Mouse (Mus musculus) MEL (cell line): ENCODE results near the gene Psmb5. TPM values are rescaled to one million over a fixed set of nuclear protein-coding genes. Genes with fewer than 3 reads are reported as not detected.
A peak's percentile ranks its signal among the peaks of the same experiment; 100 is the strongest.

Source experiments
- DNase-seq: peaks from one replicate; pipeline ENCODE4 v3.0.0; 2011; ENCODE audit warnings: low read depth, low spot score
- H3K27ac ChIP-seq: 2 replicates; pipeline ENCODE4 v1.5.1; 2012; ENCODE audit warnings: low read depth, mild to moderate bottlenecking, control low read depth, low read length, moderate library complexity; ENCODE audit not compliant: control insufficient read depth
- H3K27me3 ChIP-seq, 2 experiments: fragments of 150-350 bp in 1 of 2; sonication (generic) in 1 of 2; 2 replicates each; pipeline ENCODE4 v1.6.1; 2012; ENCODE audit warnings: low read length in 2 of 2, mild to moderate bottlenecking in 2 of 2, improper control_type of control experiment in 1 of 2, moderate library complexity in 1 of 2; ENCODE audit not compliant: insufficient read depth in 2 of 2, control insufficient read depth in 1 of 2
- H3K36me3 ChIP-seq, 2 experiments: 2 replicates each; pipeline ENCODE4 v1.6.1; 2012 to 2014; ENCODE audit warnings: low read length in 2 of 2, improper control_type of control experiment in 1 of 2, inconsistent platforms in 1 of 2, mild to moderate bottlenecking in 1 of 2; ENCODE audit not compliant: insufficient read depth in 2 of 2, control insufficient read depth in 1 of 2
- H3K4me1 ChIP-seq, 2 experiments: fragments of 150-350 bp in 1 of 2; sonication (generic) in 1 of 2; 2 replicates each; pipeline ENCODE4 v1.6.1; 2012; ENCODE audit warnings: low read length in 2 of 2, improper control_type of control experiment in 1 of 2, mild to moderate bottlenecking in 1 of 2; ENCODE audit not compliant: insufficient read depth in 2 of 2, control insufficient read depth in 1 of 2
- H3K4me3 ChIP-seq, 2 experiments: fragments of 150-350 bp in 1 of 2; sonication (generic) in 1 of 2; 2 replicates each; pipeline ENCODE4 v1.5.1; 2012; ENCODE audit warnings: low read depth in 2 of 2, low read length in 2 of 2, mild to moderate bottlenecking in 2 of 2, moderate library complexity in 2 of 2, control low read depth in 1 of 2, improper control_type of control experiment in 1 of 2; ENCODE audit not compliant: control insufficient read depth in 1 of 2, insufficient read depth in 1 of 2
- H3K79me2 ChIP-seq: 2 replicates; pipeline ENCODE4 v1.6.1; 2012; ENCODE audit warnings: mild to moderate bottlenecking, low read length, moderate library complexity; ENCODE audit not compliant: control insufficient read depth, poor library complexity, insufficient read depth
- H3K9ac ChIP-seq: 2 replicates; pipeline ENCODE4 v1.6.1; 2012; ENCODE audit warnings: low read depth, mild to moderate bottlenecking, control low read depth, low read length, moderate library complexity; ENCODE audit not compliant: control insufficient read depth, poor library complexity, severe bottlenecking
- H3K9me3 ChIP-seq: fragments of 150-350 bp; sonication (generic); replicated peaks from 2 replicates; pipeline ENCODE4 v1.6.1; 2012; ENCODE audit warnings: mild to moderate bottlenecking, low read length, improper control_type of control experiment, moderate library complexity; ENCODE audit not compliant: insufficient read depth
- BHLHE40 ChIP-seq: IDR thresholded peaks from 2 replicates; pipeline ENCODE4 v1.6.1; 2012; ENCODE audit warnings: low read depth, mild to moderate bottlenecking, inconsistent platforms, low read length, improper control_type of control experiment, borderline replicate concordance
- CHD1 ChIP-seq: IDR thresholded peaks from 2 replicates; pipeline ENCODE4 v1.6.1; 2012; ENCODE audit warnings: low read depth, mild to moderate bottlenecking, inconsistent platforms, low read length, improper control_type of control experiment
- CHD2 ChIP-seq: IDR thresholded peaks from 2 replicates; pipeline ENCODE4 v1.6.1; 2011; ENCODE audit warnings: low read length, improper control_type of control experiment
- CTCF ChIP-seq, 3 experiments: IDR thresholded peaks in 2 of 3; conservative IDR thresholded peaks in 1 of 3; 2 replicates each; pipeline ENCODE4 v1.5.1; 2011 to 2012; ENCODE audit warnings: low read length in 3 of 3, low read depth in 2 of 3, mild to moderate bottlenecking in 2 of 3, improper control_type of control experiment in 1 of 3, inconsistent platforms in 1 of 3, mixed read lengths in 1 of 3, moderate library complexity in 1 of 3; ENCODE audit not compliant: control insufficient read depth in 1 of 3, insufficient read depth in 1 of 3, poor library complexity in 1 of 3, severe bottlenecking in 1 of 3
- ELF1 ChIP-seq: IDR thresholded peaks from 2 replicates; pipeline ENCODE4 v1.6.1; 2014; ENCODE audit warnings: low read depth, mild to moderate bottlenecking, inconsistent platforms, low read length, improper control_type of control experiment, moderate library complexity
- EP300 ChIP-seq, 2 experiments: IDR thresholded peaks; 2 replicates each; pipeline ENCODE4 v1.6.1; 2011; ENCODE audit warnings: improper control_type of control experiment in 2 of 2, low read length in 2 of 2, low read depth in 1 of 2, mild to moderate bottlenecking in 1 of 2
- ETS1 ChIP-seq: IDR thresholded peaks from 2 replicates; pipeline ENCODE4 v1.6.1; 2012; ENCODE audit warnings: low read depth, mild to moderate bottlenecking, inconsistent platforms, low read length, improper control_type of control experiment, moderate library complexity
- GABPA ChIP-seq: IDR thresholded peaks from 2 replicates; pipeline ENCODE4 v1.6.1; 2012; ENCODE audit warnings: low read depth, mild to moderate bottlenecking, inconsistent platforms, low read length, improper control_type of control experiment, moderate library complexity
- GATA1 ChIP-seq: IDR thresholded peaks from 2 replicates; pipeline ENCODE4 v1.6.1; 2011; ENCODE audit warnings: low read depth, low read length, improper control_type of control experiment
- HCFC1 ChIP-seq: IDR thresholded peaks from 2 replicates; pipeline ENCODE4 v1.6.1; 2012; ENCODE audit warnings: low read depth, mild to moderate bottlenecking, inconsistent platforms, low read length, improper control_type of control experiment, moderate library complexity
- JUND ChIP-seq: IDR thresholded peaks from 2 replicates; pipeline ENCODE4 v1.6.1; 2011; ENCODE audit warnings: low read depth, mild to moderate bottlenecking, improper control_type of control experiment, low read length
- KAT2A ChIP-seq: conservative IDR thresholded peaks from 2 replicates; pipeline ENCODE4 v1.6.1; 2012; ENCODE audit warnings: low read depth, low read length, improper control_type of control experiment, inconsistent platforms
- MAFK ChIP-seq: IDR thresholded peaks from 2 replicates; pipeline ENCODE4 v1.6.1; 2011; ENCODE audit warnings: low read depth, mild to moderate bottlenecking, low read length, improper control_type of control experiment, borderline replicate concordance
- MAX ChIP-seq: IDR thresholded peaks from 2 replicates; pipeline ENCODE4 v1.6.1; 2011; ENCODE audit warnings: low read length, improper control_type of control experiment
- MAZ ChIP-seq: IDR thresholded peaks from 2 replicates; pipeline ENCODE4 v1.6.1; 2012; ENCODE audit warnings: low read depth, mild to moderate bottlenecking, inconsistent platforms, low read length, improper control_type of control experiment
- MEF2A ChIP-seq: IDR thresholded peaks from 2 replicates; pipeline ENCODE4 v1.6.1; 2014; ENCODE audit warnings: low read depth, mild to moderate bottlenecking, inconsistent platforms, low read length, improper control_type of control experiment; ENCODE audit not compliant: poor library complexity, insufficient replicate concordance, severe bottlenecking; ENCODE audit errors: extremely low read depth
- MXI1 ChIP-seq: IDR thresholded peaks from 2 replicates; pipeline ENCODE4 v1.6.1; 2011; ENCODE audit warnings: mild to moderate bottlenecking, low read depth, low read length, improper control_type of control experiment
- MYB ChIP-seq: IDR thresholded peaks from 2 replicates; pipeline ENCODE4 v1.6.1; 2011; ENCODE audit warnings: mild to moderate bottlenecking, low read depth, low read length, improper control_type of control experiment
- MYC ChIP-seq: IDR thresholded peaks from 2 replicates; pipeline ENCODE4 v1.6.1; 2011; ENCODE audit warnings: low read depth, mild to moderate bottlenecking, low read length, improper control_type of control experiment, moderate library complexity
- NELFE ChIP-seq: IDR thresholded peaks from 2 replicates; pipeline ENCODE4 v1.6.1; 2011; ENCODE audit warnings: low read depth, low read length, improper control_type of control experiment
- NRF1 ChIP-seq: IDR thresholded peaks from 2 replicates; pipeline ENCODE4 v1.6.1; 2014; ENCODE audit warnings: low read depth, mild to moderate bottlenecking, inconsistent platforms, low read length, improper control_type of control experiment, moderate library complexity; ENCODE audit not compliant: poor library complexity, insufficient read depth, severe bottlenecking
- POLR2A ChIP-seq, 2 experiments: IDR thresholded peaks; 2 replicates each; pipeline ENCODE4 v1.6.1; 2011 to 2012; ENCODE audit warnings: low read length in 2 of 2, mild to moderate bottlenecking in 2 of 2, control low read depth in 1 of 2, improper control_type of control experiment in 1 of 2, low read depth in 1 of 2, moderate library complexity in 1 of 2; ENCODE audit not compliant: control insufficient read depth in 1 of 2, insufficient read depth in 1 of 2, poor library complexity in 1 of 2
- POLR2AphosphoS2 ChIP-seq: IDR thresholded peaks from 2 replicates; pipeline ENCODE4 v1.6.1; 2011; ENCODE audit warnings: low read length, improper control_type of control experiment
- POLR2AphosphoS5 ChIP-seq: IDR thresholded peaks from 2 replicates; pipeline ENCODE4 v1.6.1; 2012; ENCODE audit warnings: low read depth, borderline replicate concordance, mild to moderate bottlenecking, inconsistent platforms, low read length, moderate library complexity, mixed read lengths
- RAD21 ChIP-seq: IDR thresholded peaks from 2 replicates; pipeline ENCODE4 v1.6.1; 2011; ENCODE audit warnings: mild to moderate bottlenecking, low read depth, low read length, improper control_type of control experiment
- RCOR1 ChIP-seq: IDR thresholded peaks from 2 replicates; pipeline ENCODE4 v1.6.1; 2012; ENCODE audit warnings: low read depth, mild to moderate bottlenecking, inconsistent platforms, low read length, improper control_type of control experiment
- SIN3A ChIP-seq: IDR thresholded peaks from 2 replicates; pipeline ENCODE4 v1.6.1; 2012; ENCODE audit warnings: low read length, improper control_type of control experiment, inconsistent platforms
- SMC3 ChIP-seq: IDR thresholded peaks from 2 replicates; pipeline ENCODE4 v1.6.1; 2011; ENCODE audit warnings: low read depth, low read length, improper control_type of control experiment
- TAL1 ChIP-seq: IDR thresholded peaks from 2 replicates; pipeline ENCODE4 v1.6.1; 2012; ENCODE audit warnings: mild to moderate bottlenecking, inconsistent platforms, low read length, moderate library complexity, mixed read lengths
- TBP ChIP-seq: IDR thresholded peaks from 2 replicates; pipeline ENCODE4 v1.8.0; 2011; ENCODE audit warnings: low read depth, low read length, improper control_type of control experiment
- UBTF ChIP-seq: IDR thresholded peaks from 2 replicates; pipeline ENCODE4 v1.6.1; 2012; ENCODE audit warnings: low read depth, mild to moderate bottlenecking, inconsistent platforms, low read length, improper control_type of control experiment, moderate library complexity, borderline replicate concordance; ENCODE audit not compliant: insufficient read depth
- USF1 ChIP-seq: IDR thresholded peaks from 2 replicates; pipeline ENCODE4 v1.6.1; 2014; ENCODE audit warnings: low read depth, mild to moderate bottlenecking, inconsistent platforms, low read length, improper control_type of control experiment, moderate library complexity
- USF2 ChIP-seq, 2 experiments: IDR thresholded peaks; 2 replicates each; pipeline ENCODE4 v1.6.1; 2011 to 2012; ENCODE audit warnings: improper control_type of control experiment in 2 of 2, low read length in 2 of 2, borderline replicate concordance in 1 of 2, inconsistent platforms in 1 of 2, low read depth in 1 of 2, mild to moderate bottlenecking in 1 of 2; ENCODE audit not compliant: insufficient read depth in 1 of 2
- ZC3H11A ChIP-seq: IDR thresholded peaks from 2 replicates; pipeline ENCODE4 v1.6.1; 2012; ENCODE audit warnings: low read depth, mild to moderate bottlenecking, inconsistent platforms, low read length, improper control_type of control experiment
- ZKSCAN1 ChIP-seq: IDR thresholded peaks from 2 replicates; pipeline ENCODE4 v1.6.1; 2012; ENCODE audit warnings: low read depth, mild to moderate bottlenecking, inconsistent platforms, low read length, improper control_type of control experiment, moderate library complexity
- ZMIZ1 ChIP-seq: IDR thresholded peaks from 2 replicates; pipeline ENCODE4 v1.6.1; 2012; ENCODE audit warnings: low read depth, mild to moderate bottlenecking, inconsistent platforms, low read length, improper control_type of control experiment, moderate library complexity
- ZNF384 ChIP-seq: IDR thresholded peaks from 2 replicates; pipeline ENCODE4 v1.6.1; 2012; ENCODE audit warnings: low read depth, mild to moderate bottlenecking, inconsistent platforms, low read length, improper control_type of control experiment
- polyA plus RNA-seq, 2 experiments: library from polyadenylated mRNA; stranded (reverse) in 1 of 2; unstranded in 1 of 2; fragments of >175 nt in 1 of 2; fragments of >200 nt in 1 of 2; gene quantifications; 2 replicates each; pipeline versions ENCODE4 v1.2.1 to v1.2.4; 2012; ENCODE audit warnings: low replicate concordance in 2 of 2, low read depth in 1 of 2; ENCODE audit not compliant: insufficient read length in 2 of 2, insufficient read depth in 1 of 2, missing spikeins in 1 of 2
- total RNA-seq: library from RNA; depleted of rRNA; stranded (reverse); fragments of 300-350 nt; gene quantifications from 2 replicates; pipeline ENCODE4 v1.2.3, GENCODE M21; 2012; rRNA removed

Psmb5 gene
- 305 and 327 TPM in 2 replicates for total RNA-seq
- polyA plus RNA-seq = 100 to 1,000 TPM; 318 to 546 TPM

DNA sequence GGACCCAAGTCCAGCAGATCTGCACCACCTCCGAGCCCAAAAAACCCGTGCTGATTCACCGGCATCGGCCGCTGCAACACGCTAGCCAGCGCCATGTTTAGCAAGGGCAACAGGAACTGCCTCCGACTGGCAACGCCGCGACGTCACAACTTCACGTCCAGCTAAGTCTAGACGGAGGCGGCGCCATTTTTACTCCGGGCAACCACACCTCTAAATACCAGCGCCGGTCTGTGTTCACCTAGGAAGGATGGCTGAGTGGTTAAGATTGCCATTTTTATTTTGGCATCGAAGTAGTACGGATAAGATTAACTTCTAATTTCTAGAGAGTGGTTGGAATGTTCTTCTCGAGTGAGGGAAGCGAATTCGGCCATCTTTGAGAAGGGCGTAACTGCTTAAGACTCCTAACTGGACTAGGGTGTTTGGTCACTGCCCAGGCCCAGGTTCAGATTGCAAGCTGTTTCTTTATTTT is at the start of gene Psmb5:
Gene Psmb5, minus strand, starts transcription at position 126 of the 469 bp plus-strand sequence.
- peak; percentile 95 for DNase-seq
- Histone ChIP-seq H3K27me3 (no peaks in the 10 kb centered on the region), H3K36me3 (peaks cover 0 to 8% of the 10 kb centered on the region in 2 experiments; a peak in 2 of 4 replicates), H3K9ac (peak within 1 kb of the TSS; percentile 83), H3K27ac (peak within 1 kb of the TSS; percentile 81), H3K4me1 (peaks cover 0 to 6% of the 10 kb centered on the region in 2 experiments; a peak in 3 of 4 replicates), H3K9me3 (no peaks in the 10 kb centered on the region), H3K79me2 (peaks cover 15% of the 10 kb centered on the region), H3K4me3 (peak within 1 kb of the TSS; percentile 80 to 82)
- TF ChIP-seq USF1 (no peak), MAX (no peak), MXI1 (no peak), GABPA (no peak), ETS1 (no peak), MEF2A (no peak), BHLHE40 (no peak), ZMIZ1 (no peak), RCOR1 (peak; percentile 89), MAZ (no peak), ZNF384 (no peak), USF2 (IDR thresholded peaks at IDR 0.05; ENCODE audit: borderline replicate concordance in 1 of 2, insufficient read depth in 1 of 2, low read depth in 1 of 2, low read length in 2 of 2) (no peak), NRF1 (peak; percentile 65), CHD1 (no peak), POLR2AphosphoS2 (no peak), SIN3A (peak; percentile 69; the same call in 1 of the 2 replicates), TAL1 (no peak), NELFE (peak; percentile 68), ZKSCAN1 (no peak), TBP (peak; percentile 70), ELF1 (peak; percentile 77), HCFC1 (peak; percentile 92), POLR2A (IDR thresholded peaks at IDR 0.05; ENCODE audit: control insufficient read depth in 1 of 2, insufficient read depth in 1 of 2, low read depth in 1 of 2, low read length in 2 of 2, poor library complexity in 1 of 2) (peak in 1 of 2 experiments; percentile 77; a peak in 3 of 4 replicates), RAD21 (no peak), POLR2AphosphoS5 (no peak), MYB (no peak), KAT2A (peak; percentile 91), GATA1 (no peak), MYC (no peak), MAFK (no peak), CHD2 (no peak), CTCF (IDR thresholded peaks at IDR 0.05 in 2 of 3, conservative IDR thresholded peaks at IDR 0.05 in 1 of 3; ENCODE audit: control insufficient read depth in 1 of 3, insufficient read depth in 1 of 3, low read depth in 2 of 3, low read length in 3 of 3, poor library complexity in 1 of 3, severe bottlenecking in 1 of 3) (no peak), ZC3H11A (no peak), UBTF (no peak), EP300 (IDR thresholded peaks at IDR 0.05; ENCODE audit: low read depth in 1 of 2, low read length in 2 of 2) (no peak), JUND (no peak), SMC3 (no peak)
